Mouse (Mus musculus): Measurements from ENCODE around the gene Rere.

GRCm38 (mm10) chr4:150396339-150396738 is 114.9 kb downstream of the Rere start:
- TF ChIP-seq GATA1 (IDR thresholded peaks at IDR 0.05; ENCODE audit: low read length) (no peak), TAL1 (IDR thresholded peaks at IDR 0.05; ENCODE audit: low read length) (no peak)

Data from erythroblast, embryonic 14.5 days (primary cell).